Mouse (Mus musculus): Measurements from ENCODE around the gene Vsx2. TPM values are rescaled to one million over a fixed set of nuclear protein-coding genes. Genes with fewer than 3 reads are reported as not detected.
A peak's percentile ranks its signal among the peaks of the same experiment; 100 is the strongest.

Vsx2 gene
- polyA plus RNA-seq, 1 experiment from 2014 or later, result not detected

- Histone ChIP-seq H3K27me3 (ENCODE audit: control insufficient read depth, insufficient read depth, low read length) (no peaks in the 10 kb centered on the region), H3K4me1 (replicated peaks; ENCODE audit: control insufficient read depth, insufficient read depth, low read length) (no peaks in the 10 kb centered on the region), H3K27ac (ENCODE audit: low read depth, low read length) (no peak overlapping the region), H3K9me3 (ENCODE audit: control insufficient read depth, low read length) (no peaks in the 10 kb centered on the region; the same call in 1 of the 2 replicates), H3K4me2 (ENCODE audit: low read depth, low read length, severe bottlenecking) (no peak overlapping the region), H3K36me3 (ENCODE audit: control insufficient read depth, insufficient read depth, low read length) (no peaks in the 10 kb centered on the region), H3K9ac (ENCODE audit: low read length) (no peak overlapping the region), H3K4me3 (ENCODE audit: low read depth, low read length) (no peak overlapping the region)
- DNase-seq (ENCODE audit: low spot score) (no peak), ATAC-seq (replicated peaks; ENCODE audit: low FRiP score) (no peak)
- WGBS, result 96% methylated on average over 2 of the region's 2 CpGs
Measured at GRCm38 (mm10) chr12:84581285-84581684, 11.7 kb downstream of the Vsx2 start.

GRCm38 (mm10) chr12:84589825-84590761 lies 20.5 kb downstream of the Vsx2 start:
- WGBS, result under 1% methylated on average over 54 of the region's 54 CpGs
- no peak overlapping the region for H3K27ac ChIP-seq (ENCODE audit: low read depth, low read length)
- no peaks in the 10 kb centered on the region for H3K36me3 ChIP-seq (ENCODE audit: control insufficient read depth, insufficient read depth, low read length)
- peak overlapping the region; percentile 54 for H3K9ac ChIP-seq (ENCODE audit: low read length)
- peak overlapping the region; percentile 37 for H3K4me3 ChIP-seq (ENCODE audit: low read depth, low read length)
- ATAC-seq (replicated peaks; ENCODE audit: low FRiP score) (peak; percentile 82), DNase-seq (ENCODE audit: low spot score) (peak; percentile 98)
- peak overlapping the region; percentile 86 for H3K4me2 ChIP-seq (ENCODE audit: low read depth, low read length, severe bottlenecking)
- no peaks in the 10 kb centered on the region for H3K27me3 ChIP-seq (ENCODE audit: control insufficient read depth, insufficient read depth, low read length)
- no peaks in the 10 kb centered on the region for H3K9me3 ChIP-seq (ENCODE audit: control insufficient read depth, low read length)
- peaks cover 4% of the 10 kb centered on the region for H3K4me1 ChIP-seq (replicated peaks; ENCODE audit: control insufficient read depth, insufficient read depth, low read length)

GRCm38 (mm10) chr12:84598324-84598723 lies 28.8 kb downstream of the Vsx2 start:
- Histone ChIP-seq H3K9ac (ENCODE audit: low read length) (no peak overlapping the region), H3K27me3 (ENCODE audit: control insufficient read depth, insufficient read depth, low read length) (no peaks in the 10 kb centered on the region), H3K4me2 (ENCODE audit: low read depth, low read length, severe bottlenecking) (no peak overlapping the region), H3K4me1 (replicated peaks; ENCODE audit: control insufficient read depth, insufficient read depth, low read length) (no peaks in the 10 kb centered on the region; the same call in 1 of the 2 replicates), H3K27ac (ENCODE audit: low read depth, low read length) (no peak overlapping the region), H3K4me3 (ENCODE audit: low read depth, low read length) (no peak overlapping the region), H3K36me3 (ENCODE audit: control insufficient read depth, insufficient read depth, low read length) (no peaks in the 10 kb centered on the region), H3K9me3 (ENCODE audit: control insufficient read depth, low read length) (no peaks in the 10 kb centered on the region)
- 22% methylated on average over 8 of the region's 8 CpGs for WGBS
- no peak for DNase-seq (ENCODE audit: low spot score)
- no peak for ATAC-seq (replicated peaks; ENCODE audit: low FRiP score)

GRCm38 (mm10) chr12:84604001-84604400 lies 34.4 kb downstream of the Vsx2 start:
- DNase-seq (ENCODE audit: low spot score) (no peak), ATAC-seq (replicated peaks; ENCODE audit: low FRiP score) (no peak)
- Histone ChIP-seq H3K4me3 (ENCODE audit: low read depth, low read length) (no peak overlapping the region), H3K4me2 (ENCODE audit: low read depth, low read length, severe bottlenecking) (no peak overlapping the region), H3K9me3 (ENCODE audit: control insufficient read depth, low read length) (no peaks in the 10 kb centered on the region), H3K27ac (ENCODE audit: low read depth, low read length) (no peak overlapping the region), H3K9ac (ENCODE audit: low read length) (no peak overlapping the region), H3K27me3 (ENCODE audit: control insufficient read depth, insufficient read depth, low read length) (no peaks in the 10 kb centered on the region), H3K36me3 (ENCODE audit: control insufficient read depth, insufficient read depth, low read length) (no peaks in the 10 kb centered on the region), H3K4me1 (replicated peaks; ENCODE audit: control insufficient read depth, insufficient read depth, low read length) (no peaks in the 10 kb centered on the region)
- WGBS, result 87% methylated on average over 7 of the region's 7 CpGs

- WGBS, result 75% methylated on average over 7 of the region's 7 CpGs
Measured at GRCm38 (mm10) chr12:84605860-84606259, 36.3 kb downstream of the Vsx2 start.

GRCm38 (mm10) chr12:84611718-84612117 lies 42.2 kb downstream of the Vsx2 start:
- Histone ChIP-seq H3K4me1 (replicated peaks; ENCODE audit: control insufficient read depth, insufficient read depth, low read length) (no peaks in the 10 kb centered on the region), H3K27ac (ENCODE audit: low read depth, low read length) (no peak overlapping the region), H3K27me3 (ENCODE audit: control insufficient read depth, insufficient read depth, low read length) (no peaks in the 10 kb centered on the region), H3K4me3 (ENCODE audit: low read depth, low read length) (no peak overlapping the region), H3K36me3 (ENCODE audit: control insufficient read depth, insufficient read depth, low read length) (no peaks in the 10 kb centered on the region), H3K9ac (ENCODE audit: low read length) (no peak overlapping the region), H3K4me2 (ENCODE audit: low read depth, low read length, severe bottlenecking) (no peak overlapping the region), H3K9me3 (ENCODE audit: control insufficient read depth, low read length) (no peaks in the 10 kb centered on the region)
- no peak for DNase-seq (ENCODE audit: low spot score)
- ATAC-seq (replicated peaks; ENCODE audit: low FRiP score), result no peak
- WGBS, result 91% methylated on average over 10 of the region's 10 CpGs

More at GRCm38 (mm10) chr12:84605860-84606259, 36.3 kb downstream of the Vsx2 start:
- DNase-seq (ENCODE audit: low spot score) (no peak), ATAC-seq (replicated peaks; ENCODE audit: low FRiP score) (no peak)
- H3K9ac ChIP-seq (ENCODE audit: low read length), result no peak overlapping the region
- H3K4me2 ChIP-seq (ENCODE audit: low read depth, low read length, severe bottlenecking), result no peak overlapping the region
- no peaks in the 10 kb centered on the region for H3K27me3 ChIP-seq (ENCODE audit: control insufficient read depth, insufficient read depth, low read length)
- H3K9me3 ChIP-seq (ENCODE audit: control insufficient read depth, low read length), result no peaks in the 10 kb centered on the region
- no peak overlapping the region for H3K27ac ChIP-seq (ENCODE audit: low read depth, low read length)
- no peaks in the 10 kb centered on the region for H3K36me3 ChIP-seq (ENCODE audit: control insufficient read depth, insufficient read depth, low read length)
- H3K4me3 ChIP-seq (ENCODE audit: low read depth, low read length), result no peak overlapping the region
- no peaks in the 10 kb centered on the region for H3K4me1 ChIP-seq (replicated peaks; ENCODE audit: control insufficient read depth, insufficient read depth, low read length)

GRCm38 (mm10) chr12:84612518-84612917 lies 43.0 kb downstream of the Vsx2 start:
- no peaks in the 10 kb centered on the region for H3K4me1 ChIP-seq (replicated peaks; ENCODE audit: control insufficient read depth, insufficient read depth, low read length)
- ATAC-seq (replicated peaks; ENCODE audit: low FRiP score), result no peak

GRCm38 (mm10) chr12:84614001-84614400 lies 44.4 kb downstream of the Vsx2 start:
- Histone ChIP-seq H3K4me2 (ENCODE audit: low read depth, low read length, severe bottlenecking) (no peak overlapping the region), H3K27ac (ENCODE audit: low read depth, low read length) (no peak overlapping the region), H3K36me3 (ENCODE audit: control insufficient read depth, insufficient read depth, low read length) (no peaks in the 10 kb centered on the region), H3K4me3 (ENCODE audit: low read depth, low read length) (no peak overlapping the region), H3K27me3 (ENCODE audit: control insufficient read depth, insufficient read depth, low read length) (no peaks in the 10 kb centered on the region), H3K9me3 (ENCODE audit: control insufficient read depth, low read length) (no peaks in the 10 kb centered on the region), H3K9ac (ENCODE audit: low read length) (no peak overlapping the region), H3K4me1 (replicated peaks; ENCODE audit: control insufficient read depth, insufficient read depth, low read length) (no peaks in the 10 kb centered on the region)
- DNase-seq (ENCODE audit: low spot score), result no peak
- no peak for ATAC-seq (replicated peaks; ENCODE audit: low FRiP score)
- 87% methylated on average over 11 of the region's 11 CpGs for WGBS

More at GRCm38 (mm10) chr12:84612518-84612917, 43.0 kb downstream of the Vsx2 start:
- no peaks in the 10 kb centered on the region for H3K27me3 ChIP-seq (ENCODE audit: control insufficient read depth, insufficient read depth, low read length)
- no peak overlapping the region for H3K4me2 ChIP-seq (ENCODE audit: low read depth, low read length, severe bottlenecking)
- DNase-seq (ENCODE audit: low spot score), result no peak
- no peaks in the 10 kb centered on the region for H3K36me3 ChIP-seq (ENCODE audit: control insufficient read depth, insufficient read depth, low read length)
- 73% methylated on average over 8 of the region's 8 CpGs for WGBS
- H3K9me3 ChIP-seq (ENCODE audit: control insufficient read depth, low read length), result no peaks in the 10 kb centered on the region
- H3K4me3 ChIP-seq (ENCODE audit: low read depth, low read length), result no peak overlapping the region
- no peak overlapping the region for H3K9ac ChIP-seq (ENCODE audit: low read length)
- no peak overlapping the region for H3K27ac ChIP-seq (ENCODE audit: low read depth, low read length)
